Mouse (Mus musculus) hindbrain, embryonic 13.5 days (tissue): Measurements from ENCODE around the gene Irf2bpl. TPM values are rescaled to one million over a fixed set of nuclear protein-coding genes. Genes with fewer than 3 reads are reported as not detected.

ENCODE experiments used
- ATAC-seq: fragments of 200-750 bp; cut with Nextera tagmentation; 2 replicates; pipeline ENCODE4 v1.8.0; 2017; ENCODE audit warnings: moderate TSS enrichment; ENCODE audit not compliant: low FRiP score
- H3K27ac ChIP-seq: fragments of 300-500 bp; sonication (generic); 2 replicates; pipeline ENCODE4 v1.5.1; 2015; ENCODE audit warnings: inconsistent platforms, mild to moderate bottlenecking, moderate library complexity
- H3K27me3 ChIP-seq: fragments of 300-500 bp; sonication (generic); 2 replicates; pipeline ENCODE4 v1.6.1; 2015; ENCODE audit warnings: mild to moderate bottlenecking, inconsistent platforms
- H3K36me3 ChIP-seq: fragments of 300-500 bp; sonication (generic); 2 replicates; pipeline ENCODE4 v1.6.1; 2015; ENCODE audit warnings: mild to moderate bottlenecking, inconsistent platforms
- H3K4me1 ChIP-seq: fragments of 300-500 bp; sonication (generic); replicated peaks from 2 replicates; pipeline ENCODE4 v1.6.1; 2015; ENCODE audit warnings: inconsistent platforms
- H3K4me2 ChIP-seq: fragments of 300-500 bp; sonication (generic); 2 replicates; pipeline ENCODE4 v1.6.1; 2015; ENCODE audit warnings: inconsistent platforms, mild to moderate bottlenecking, moderate library complexity
- H3K4me3 ChIP-seq: fragments of 300-500 bp; sonication (generic); 2 replicates; pipeline ENCODE4 v1.5.1; 2015; ENCODE audit warnings: mild to moderate bottlenecking, inconsistent platforms
- H3K9ac ChIP-seq: fragments of 300-500 bp; sonication (generic); 2 replicates; pipeline ENCODE4 v1.6.1; 2015; ENCODE audit warnings: mild to moderate bottlenecking, inconsistent platforms
- H3K9me3 ChIP-seq: fragments of 300-500 bp; sonication (generic); 2 replicates; pipeline ENCODE4 v1.6.1; 2016; ENCODE audit warnings: inconsistent platforms
- WGBS: fragments of 180-500 bp; shearing (Covaris S2); methylation state at CpG from one replicate; pipeline ENCODE4 v1.1.7; 2015; 5-methylcytosine and 5-hydroxymethylcytosine counted together
- polyA plus RNA-seq: library from polyadenylated mRNA; unstranded; fragments of >200 nt; fragmentation: Nextera tagmentation; extraction: Ambion mirVana; gene quantifications from 2 replicates; pipeline ENCODE4 v1.2.1, GENCODE M21; 2015

Gene Irf2bpl
- polyA plus RNA-seq, 1 experiment from 2014 or later, result 70.0 TPM

- peak overlapping the region; percentile 9; the same call in 1 of the 2 replicates for H3K9ac ChIP-seq
- H3K36me3 ChIP-seq, result no peaks in the 10 kb centered on the region
- peak overlapping the region; percentile 54 for H3K4me2 ChIP-seq
- H3K27me3 ChIP-seq, result no peaks in the 10 kb centered on the region
- H3K4me1 ChIP-seq, result peaks cover 90% of the 10 kb centered on the region
- no peak for ATAC-seq
- H3K9me3 ChIP-seq, result no peaks in the 10 kb centered on the region
- 24% methylated on average over 7 of the region's 7 CpGs for whole genome bisulfite sequencing
- no peak overlapping the region for H3K4me3 ChIP-seq
- H3K27ac ChIP-seq, result peak overlapping the region; percentile 83; the same call in 1 of the 2 replicates
These were observed 4.6 kb upstream of the Irf2bpl start for GRCm38 (mm10) chr12:86889103-86889644.

- peaks cover 83% of the 10 kb centered on the region for H3K4me1 ChIP-seq
- no peaks in the 10 kb centered on the region for H3K9me3 ChIP-seq
- no peak for ATAC-seq
- peak overlapping the region; percentile 24 for H3K4me3 ChIP-seq
- no peaks in the 10 kb centered on the region for H3K27me3 ChIP-seq
- peak overlapping the region; percentile 54 for H3K4me2 ChIP-seq
- peak overlapping the region; percentile 68 for H3K9ac ChIP-seq
- WGBS, result 1% methylated on average over 46 of the region's 47 CpGs
- peak overlapping the region; percentile 83 for H3K27ac ChIP-seq
- H3K36me3 ChIP-seq, result no peaks in the 10 kb centered on the region
These were observed 3.8 kb upstream of the Irf2bpl start for GRCm38 (mm10) chr12:86888130-86889069.

GRCm38 (mm10) chr12:86887381-86888129 is 3.0 kb upstream of the Irf2bpl start:
- no peak for ATAC-seq
- H3K4me3 ChIP-seq, result peak overlapping the region; percentile 24
- H3K36me3 ChIP-seq, result no peaks in the 10 kb centered on the region
- H3K4me1 ChIP-seq, result peaks cover 75% of the 10 kb centered on the region
- no peaks in the 10 kb centered on the region for H3K27me3 ChIP-seq
- H3K4me2 ChIP-seq, result peak overlapping the region; percentile 54
- peak overlapping the region; percentile 83 for H3K27ac ChIP-seq
- WGBS, result 37% methylated on average over 14 of the region's 14 CpGs
- H3K9me3 ChIP-seq, result no peaks in the 10 kb centered on the region
- peak overlapping the region; percentile 68 for H3K9ac ChIP-seq

GRCm38 (mm10) chr12:86886446-86886965 is 1.9 kb upstream of the Irf2bpl start:
- no peak for ATAC-seq
- Histone ChIP-seq H3K27me3 (no peaks in the 10 kb centered on the region), H3K4me2 (no peak overlapping the region), H3K4me3 (no peak overlapping the region), H3K36me3 (peaks cover 5% of the 10 kb centered on the region), H3K9me3 (no peaks in the 10 kb centered on the region), H3K27ac (peak overlapping the region; percentile 25; the same call in 1 of the 2 replicates), H3K4me1 (peaks cover 68% of the 10 kb centered on the region), H3K9ac (peak overlapping the region; percentile 43; the same call in 1 of the 2 replicates)
- 72% methylated on average over 7 of the region's 7 CpGs for WGBS

GRCm38 (mm10) chr12:86885746-86886145 is 1.1 kb upstream of the Irf2bpl start:
- Histone ChIP-seq H3K4me3 (no peak overlapping the region), H3K27me3 (no peaks in the 10 kb centered on the region), H3K27ac (peak overlapping the region; percentile 100; the same call in 1 of the 2 replicates), H3K9me3 (no peaks in the 10 kb centered on the region), H3K9ac (no peak overlapping the region; the same call in 1 of the 2 replicates), H3K4me2 (peak overlapping the region; percentile 94), H3K36me3 (peaks cover 5% of the 10 kb centered on the region), H3K4me1 (peaks cover 61% of the 10 kb centered on the region)
- ATAC-seq, result no peak
- 17% methylated on average over 5 of the region's 5 CpGs for WGBS

- Histone ChIP-seq H3K27ac (peak overlapping the region; percentile 100), H3K9me3 (no peaks in the 10 kb centered on the region), H3K36me3 (peaks cover 5% of the 10 kb centered on the region), H3K27me3 (no peaks in the 10 kb centered on the region), H3K4me3 (peak overlapping the region; percentile 99), H3K4me1 (peaks cover 61% of the 10 kb centered on the region), H3K4me2 (peak overlapping the region; percentile 94), H3K9ac (peak overlapping the region; percentile 100)
- WGBS, result 8% methylated on average over 6 of the region's 6 CpGs
- no peak for ATAC-seq
These were observed 738 bp upstream of the Irf2bpl start for GRCm38 (mm10) chr12:86885336-86885735.

- H3K9ac ChIP-seq, result peak overlapping the region; percentile 100
- H3K27ac ChIP-seq, result peak overlapping the region; percentile 100
- under 1% methylated on average over 78 of the region's 84 CpGs for WGBS
- peak overlapping the region; percentile 99 for H3K4me3 ChIP-seq
- H3K9me3 ChIP-seq, result no peaks in the 10 kb centered on the region
- peaks cover 61% of the 10 kb centered on the region for H3K4me1 ChIP-seq
- peak overlapping the region; percentile 94 for H3K4me2 ChIP-seq
- H3K27me3 ChIP-seq, result no peaks in the 10 kb centered on the region
- peaks cover 5% of the 10 kb centered on the region for H3K36me3 ChIP-seq
- no peak for ATAC-seq
These were observed 1.1 kb downstream of the Irf2bpl start for GRCm38 (mm10) chr12:86883280-86884196.

GRCm38 (mm10) chr12:86883019-86883279 is 1.6 kb downstream of the Irf2bpl start:
- H3K4me2 ChIP-seq, result peak overlapping the region; percentile 94
- H3K9ac ChIP-seq, result peak overlapping the region; percentile 100
- H3K9me3 ChIP-seq, result no peaks in the 10 kb centered on the region
- H3K4me1 ChIP-seq, result peaks cover 61% of the 10 kb centered on the region
- 1% methylated on average over 24 of the region's 24 CpGs for WGBS
- ATAC-seq, result no peak
- no peaks in the 10 kb centered on the region for H3K27me3 ChIP-seq
- H3K36me3 ChIP-seq, result peaks cover 5% of the 10 kb centered on the region
- peak overlapping the region; percentile 99 for H3K4me3 ChIP-seq
- peak overlapping the region; percentile 100 for H3K27ac ChIP-seq

GRCm38 (mm10) chr12:86882279-86883018 is 2.1 kb downstream of the Irf2bpl start:
- Histone ChIP-seq H3K36me3 (peaks cover 5% of the 10 kb centered on the region), H3K4me1 (peaks cover 58% of the 10 kb centered on the region), H3K27me3 (no peaks in the 10 kb centered on the region), H3K9me3 (no peaks in the 10 kb centered on the region), H3K27ac (peak overlapping the region; percentile 100), H3K9ac (peak overlapping the region; percentile 100), H3K4me2 (peak overlapping the region; percentile 94), H3K4me3 (peak overlapping the region; percentile 99)
- peak; percentile 5; the same call in 1 of the 2 replicates for ATAC-seq
- under 1% methylated on average over 59 of the region's 59 CpGs for WGBS

GRCm38 (mm10) chr12:86881809-86882278 is 2.8 kb downstream of the Irf2bpl start:
- H3K4me2 ChIP-seq, result peak overlapping the region; percentile 94
- peaks cover 52% of the 10 kb centered on the region for H3K4me1 ChIP-seq
- no peaks in the 10 kb centered on the region for H3K27me3 ChIP-seq
- H3K4me3 ChIP-seq, result peak overlapping the region; percentile 99
- ATAC-seq, result no peak
- H3K9ac ChIP-seq, result peak overlapping the region; percentile 100
- H3K36me3 ChIP-seq, result peaks cover 5% of the 10 kb centered on the region
- 4% methylated on average over 33 of the region's 33 CpGs for WGBS
- H3K9me3 ChIP-seq, result no peaks in the 10 kb centered on the region
- H3K27ac ChIP-seq, result peak overlapping the region; percentile 100
